Mouse (Mus musculus) 3134 (cell line): ENCODE results near the gene Trim33.

Experiments used
- DNase-seq: peaks from one replicate; pipeline ENCODE4 v3.0.0-alpha.2; 2011; ENCODE audit warnings: low spot score; ENCODE audit not compliant: insufficient read length; ENCODE audit errors: extremely low read depth

Trim33 gene

GRCm38 (mm10) chr3:103394121-103394520, 115.0 kb downstream of the Trim33 start:
- DNase-seq, result no peak

- DNase-seq, result no peak
Observed at GRCm38 (mm10) chr3:103397523-103397922, 118.4 kb downstream of the Trim33 start.

DNA sequence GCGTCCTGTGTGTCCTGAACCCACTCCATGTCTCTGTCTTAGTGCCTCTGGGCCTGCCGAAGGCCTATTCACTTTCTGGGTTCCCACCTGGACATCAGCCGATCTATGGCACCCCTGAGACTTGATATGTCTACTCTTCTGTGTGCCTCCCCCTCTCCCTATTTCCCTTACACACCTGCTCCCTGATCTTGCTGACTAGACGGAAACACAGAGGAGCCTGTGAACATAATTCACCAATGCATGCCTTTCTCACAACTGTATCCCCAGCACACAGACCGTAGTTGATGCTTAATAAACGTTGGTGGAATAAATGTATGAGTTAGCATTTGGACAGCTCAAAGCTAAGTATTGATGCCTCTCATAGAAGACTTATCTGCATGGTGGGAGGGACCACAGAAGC, 121.7 kb downstream of the Trim33 start:
- no peak for DNase-seq

GRCm38 (mm10) chr3:103401342-103402098, 122.4 kb downstream of the Trim33 start:
- no peak for DNase-seq

GRCm38 (mm10) chr3:103402212-103402611, 123.1 kb downstream of the Trim33 start:
- DNase-seq, result no peak

DNA sequence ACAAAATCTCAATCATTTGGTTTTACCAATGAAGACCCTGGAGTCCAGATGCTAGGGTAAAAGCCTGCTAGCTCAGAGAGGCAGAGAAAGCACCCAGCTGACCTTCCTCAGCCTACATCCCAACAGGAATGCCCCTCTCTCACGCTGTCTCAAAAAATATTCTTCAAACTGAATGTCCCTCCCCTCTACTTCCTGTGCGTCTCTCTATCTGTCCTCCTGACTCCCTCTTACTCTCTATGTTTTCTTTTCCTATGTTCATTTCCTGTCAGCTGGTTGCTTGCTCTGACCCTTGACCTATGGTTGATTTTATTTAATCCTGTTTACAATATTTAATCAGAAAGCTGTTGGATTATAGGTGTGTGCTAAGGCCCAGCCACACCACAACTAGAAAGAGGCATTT, 126.0 kb downstream of the Trim33 start:
- no peak for DNase-seq

DNA sequence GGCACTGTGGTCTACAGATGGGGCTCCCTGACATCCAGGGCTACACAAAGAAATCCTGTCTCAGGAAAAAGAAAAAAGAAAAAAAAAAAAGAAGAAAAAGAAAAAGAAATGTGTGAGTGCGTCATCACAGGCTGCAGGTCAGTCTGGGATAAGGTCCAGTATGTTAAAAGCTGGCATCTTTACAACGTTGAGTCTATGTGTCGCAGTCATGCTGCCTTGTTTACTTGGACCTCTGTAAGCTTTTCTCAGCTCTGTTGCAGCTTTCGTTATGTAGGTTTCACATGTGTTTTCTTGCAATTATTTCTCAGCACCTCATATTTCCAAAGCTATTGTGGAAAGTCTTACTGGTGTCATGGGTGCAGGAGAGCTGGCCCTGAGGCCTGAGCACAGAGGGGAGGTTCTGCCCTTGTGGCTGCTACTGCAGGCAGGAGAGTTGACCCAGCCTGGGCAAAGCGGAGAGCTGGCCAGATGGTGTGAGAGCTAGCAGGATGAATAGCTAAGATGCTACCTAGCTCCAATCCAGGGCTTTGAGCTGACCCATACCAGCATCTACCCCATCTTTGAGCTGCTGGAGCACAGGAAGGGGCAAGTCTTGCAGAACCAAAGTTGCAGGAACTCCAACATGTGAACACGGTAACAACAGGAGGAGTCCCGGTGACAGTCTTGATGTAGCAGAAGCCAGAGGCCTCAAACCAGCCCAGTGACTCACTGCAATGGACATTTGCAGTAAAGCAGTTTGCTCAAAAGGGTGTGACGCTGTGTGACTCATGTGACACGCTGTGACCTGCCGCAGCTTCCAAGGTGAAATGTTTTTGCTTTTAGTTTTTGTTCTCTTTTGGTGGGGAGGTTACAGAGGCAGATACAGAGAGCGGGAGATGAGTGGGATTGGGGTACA, 127.0 kb downstream of the Trim33 start:
- DNase-seq, result peak; percentile 74
